Mouse (Mus musculus): Measurements from ENCODE around the gene H2afy2.

GRCm38 (mm10) chr10:61783621-61784251 lies at the start of gene H2afy2:
- TF ChIP-seq CTCF (IDR thresholded peaks at IDR 0.05; ENCODE audit: low read depth): no peak; the same call in 1 of the 2 replicates
- TF ChIP-seq EP300 (IDR thresholded peaks at IDR 0.05; ENCODE audit: low read depth): no peak
